Mouse (Mus musculus) spleen, postnatal 4 days (tissue): ENCODE measurements around the gene Lhfpl5.

Experiments used
- DNase-seq, 2 experiments: peaks; one replicate each; pipeline ENCODE4 v3.0.0; 2022; ENCODE audit warnings: low spot score in 2 of 2

Lhfpl5 gene

GRCm38 (mm10) chr17:28572521-28572920, 2.9 kb upstream of the Lhfpl5 start:
- DNase-seq = no peak

DNA sequence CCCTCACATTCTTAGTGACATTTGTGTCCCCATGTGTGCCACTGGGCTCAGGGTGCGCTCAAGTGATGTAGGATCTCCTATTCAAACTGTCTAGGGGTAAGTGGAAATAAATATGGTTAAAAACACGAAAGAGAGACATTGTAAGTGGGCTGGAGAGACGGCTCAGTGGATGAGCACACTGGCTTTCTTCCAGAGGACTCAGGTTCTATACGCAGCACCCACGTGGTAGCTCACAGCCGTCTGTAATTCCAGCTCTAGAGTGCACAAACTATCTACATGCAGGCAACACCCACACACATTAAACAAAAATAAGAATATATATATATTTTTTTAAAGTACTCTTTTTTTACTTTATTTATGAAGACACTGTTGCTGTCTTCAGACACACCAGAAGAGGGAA, 2.5 kb upstream of the Lhfpl5 start:
- no peak for DNase-seq

GRCm38 (mm10) chr17:28580396-28580795, 5.0 kb downstream of the Lhfpl5 start:
- peak; percentile 50 to 85 for DNase-seq

GRCm38 (mm10) chr17:28581056-28581455, 5.6 kb downstream of the Lhfpl5 start:
- DNase-seq = no peak

GRCm38 (mm10) chr17:28586509-28586908, 11.1 kb downstream of the Lhfpl5 start:
- DNase-seq = no peak

GRCm38 (mm10) chr17:28588591-28588990, 13.2 kb downstream of the Lhfpl5 start:
- DNase-seq = no peak

GRCm38 (mm10) chr17:28590596-28590995, 15.2 kb downstream of the Lhfpl5 start:
- DNase-seq = no peak

DNA sequence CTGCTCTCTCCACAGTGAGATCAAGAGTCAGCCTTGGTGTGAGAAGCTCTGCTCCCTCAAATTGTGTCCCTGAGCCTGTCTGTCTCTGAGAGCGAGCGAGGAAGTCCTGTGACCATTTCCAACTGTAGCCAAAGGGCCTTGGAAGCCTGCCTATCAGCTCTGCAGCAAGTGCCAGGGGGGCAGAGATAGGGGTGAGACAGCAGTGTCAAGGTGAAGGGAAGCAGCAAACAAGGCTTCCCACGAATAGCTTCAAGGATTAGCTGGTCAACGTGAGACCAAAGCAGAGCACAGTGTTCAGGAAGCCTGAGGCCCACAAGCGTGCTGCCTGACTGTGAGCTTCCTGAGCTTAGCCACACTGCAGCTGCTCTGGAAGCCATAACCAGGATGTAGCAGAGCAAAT, 16.0 kb downstream of the Lhfpl5 start:
- peak in 1 of 2 experiments; percentile 40 for DNase-seq

- DNase-seq = peak; percentile 73 to 93
Observed at GRCm38 (mm10) chr17:28592998-28593397, 17.6 kb downstream of the Lhfpl5 start.

- no peak for DNase-seq
Observed at GRCm38 (mm10) chr17:28593965-28594364, 18.5 kb downstream of the Lhfpl5 start.

GRCm38 (mm10) chr17:28600780-28601179, 25.3 kb downstream of the Lhfpl5 start:
- no peak for DNase-seq

GRCm38 (mm10) chr17:28601557-28602250, 26.3 kb downstream of the Lhfpl5 start:
- DNase-seq = no peak

GRCm38 (mm10) chr17:28609543-28609942, 34.1 kb downstream of the Lhfpl5 start:
- no peak for DNase-seq

DNA sequence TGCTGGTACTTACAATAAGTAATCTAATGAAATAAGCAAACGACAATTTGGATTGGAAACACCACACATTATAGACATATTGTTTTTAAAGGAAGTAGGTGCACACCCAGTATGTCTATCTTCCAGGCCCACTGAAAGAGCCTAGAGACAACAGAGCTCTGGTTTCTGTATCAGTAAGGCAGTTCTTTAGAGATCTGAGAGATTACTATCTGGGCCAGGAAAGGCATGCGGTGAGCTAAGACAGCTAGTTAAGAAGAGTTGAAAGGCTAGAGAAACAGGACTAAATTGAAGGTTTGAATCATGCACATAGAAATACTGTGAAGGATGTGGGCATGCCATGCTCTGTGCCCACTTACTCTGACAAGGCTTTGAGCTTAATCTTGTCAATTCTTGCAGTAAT, 37.2 kb downstream of the Lhfpl5 start:
- no peak for DNase-seq

- no peak for DNase-seq
Observed at GRCm38 (mm10) chr17:28613096-28613495, 37.7 kb downstream of the Lhfpl5 start.

DNA sequence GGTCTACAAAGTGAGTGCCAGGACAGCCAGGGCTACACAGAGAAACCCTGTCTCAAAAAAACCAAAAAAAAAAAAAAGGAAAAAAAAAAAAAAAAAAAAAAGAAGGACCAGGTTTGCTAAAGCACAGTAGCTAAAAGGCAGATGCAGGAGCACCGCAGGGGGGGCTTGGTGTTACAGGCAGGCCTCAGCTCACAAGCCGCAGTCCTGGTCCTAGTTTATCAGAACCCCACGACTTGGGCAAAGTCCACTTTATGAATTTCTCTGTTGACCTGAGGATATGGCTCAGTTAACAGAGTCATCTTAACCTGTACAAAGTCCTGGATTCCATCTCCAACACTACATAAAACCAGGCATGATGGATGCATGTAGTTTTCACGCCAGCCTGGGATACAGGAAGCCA, 39.9 kb downstream of the Lhfpl5 start:
- no peak for DNase-seq

GRCm38 (mm10) chr17:28617636-28618035, 42.2 kb downstream of the Lhfpl5 start:
- DNase-seq = no peak

- DNase-seq = peak in 1 of 2 experiments; percentile 18
Observed at GRCm38 (mm10) chr17:28618124-28618523, 42.7 kb downstream of the Lhfpl5 start.

DNA sequence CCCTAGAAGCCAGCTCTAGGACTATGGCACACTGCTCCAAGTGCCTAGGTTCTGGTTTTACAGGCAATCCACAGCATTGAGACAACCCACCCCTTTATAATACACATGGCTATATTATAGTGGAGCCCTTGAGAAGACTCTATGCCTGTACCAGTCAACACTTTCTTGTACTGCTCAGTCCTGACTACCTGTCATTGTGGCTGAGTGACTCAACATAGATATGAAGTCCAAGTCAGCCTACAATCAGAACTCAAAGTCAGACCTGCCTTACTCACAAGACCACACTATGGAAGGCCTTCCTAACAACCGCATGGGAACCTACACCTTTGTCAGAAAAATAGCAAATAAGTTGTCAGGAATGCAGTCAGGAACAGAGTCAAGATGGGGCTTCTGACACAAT, 43.3 kb downstream of the Lhfpl5 start:
- no peak for DNase-seq

GRCm38 (mm10) chr17:28621381-28622299, 46.2 kb downstream of the Lhfpl5 start:
- DNase-seq = peak; percentile 39 to 75

- DNase-seq = peak; percentile 88 to 95
Observed at GRCm38 (mm10) chr17:28622300-28622759, 46.9 kb downstream of the Lhfpl5 start, which contains the start of gene Srpk1. Gene Srpk1 (minus strand): TSS chr17:28622709.

GRCm38 (mm10) chr17:28624841-28625240, 49.4 kb downstream of the Lhfpl5 start:
- DNase-seq = no peak

DNA sequence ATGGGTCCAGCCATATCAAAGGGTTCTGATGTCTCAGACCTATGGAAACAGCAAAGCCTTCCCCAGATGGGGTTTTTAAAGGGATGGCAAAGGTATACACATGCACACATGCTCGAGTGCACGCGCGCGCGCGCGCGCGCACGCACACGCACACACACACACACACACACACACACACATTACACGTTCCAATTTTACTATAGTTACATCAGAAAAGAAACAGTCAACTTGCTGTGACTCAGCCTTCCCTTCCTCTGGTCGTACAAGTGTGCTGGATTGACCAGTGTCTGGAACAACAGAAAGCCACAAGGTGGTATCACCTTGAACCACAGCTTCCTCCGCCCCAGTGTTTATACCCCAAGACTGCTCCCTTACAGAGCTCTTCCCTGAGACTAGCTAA, 49.9 kb downstream of the Lhfpl5 start:
- no peak for DNase-seq
